Mouse (Mus musculus) embryonic facial prominence, embryonic 11.5 days (tissue): ENCODE results near the gene Sptan1. TPM values are rescaled to one million over a fixed set of nuclear protein-coding genes. Genes with fewer than 3 reads are reported as not detected.

Experiments used
- ATAC-seq: fragments of 200-750 bp; cut with Nextera tagmentation; replicated peaks from 2 replicates; pipeline ENCODE4 v1.8.0; 2017; ENCODE audit warnings: low read depth; ENCODE audit not compliant: insufficient number of reproducible peaks, low FRiP score, low TSS enrichment
- DNase-seq: peaks from one replicate; pipeline ENCODE4 v3.0.0-alpha.2; 2015; ENCODE audit warnings: low spot score
- H3K27ac ChIP-seq: fragments of 300-500 bp; sonication (generic); replicated peaks from 2 replicates; pipeline ENCODE4 v1.5.1; 2014; ENCODE audit warnings: mild to moderate bottlenecking, low read depth, low read length, control low read depth
- H3K27me3 ChIP-seq: fragments of 300-500 bp; sonication (generic); 2 replicates; pipeline ENCODE4 v1.6.1; 2014; ENCODE audit warnings: mild to moderate bottlenecking, low read length, moderate library complexity, mixed read lengths; ENCODE audit not compliant: control insufficient read depth, insufficient read depth
- H3K36me3 ChIP-seq: fragments of 300-500 bp; sonication (generic); replicated peaks from 2 replicates; pipeline ENCODE4 v1.6.1; 2014; ENCODE audit warnings: low read depth, mild to moderate bottlenecking, low read length, moderate library complexity, mixed read lengths; ENCODE audit not compliant: control insufficient read depth, insufficient read depth
- H3K4me1 ChIP-seq: fragments of 300-500 bp; sonication (generic); 2 replicates; pipeline ENCODE4 v1.6.1; 2014; ENCODE audit warnings: low read length, mixed read lengths; ENCODE audit not compliant: control insufficient read depth, insufficient read depth
- H3K4me2 ChIP-seq: fragments of 300-500 bp; sonication (generic); 2 replicates; pipeline ENCODE4 v1.6.1; 2014; ENCODE audit warnings: low read depth, mild to moderate bottlenecking, control low read depth, low read length, moderate library complexity
- H3K4me3 ChIP-seq: fragments of 300-500 bp; sonication (generic); 2 replicates; pipeline ENCODE4 v1.5.1; 2014; ENCODE audit warnings: low read depth, low read length, control low read depth
- H3K9ac ChIP-seq: fragments of 300-500 bp; sonication (generic); replicated peaks from 2 replicates; pipeline ENCODE4 v1.6.1; 2014; ENCODE audit warnings: mild to moderate bottlenecking, control low read depth, low read length
- H3K9me3 ChIP-seq: fragments of 300-500 bp; sonication (generic); replicated peaks from 2 replicates; pipeline ENCODE4 v1.6.1; 2016; ENCODE audit warnings: mild to moderate bottlenecking, low read length, inconsistent platforms, mixed read lengths; ENCODE audit not compliant: control insufficient read depth
- WGBS: fragments of 180-500 bp; shearing (Covaris S2); extraction: QIAGEN DNeasy Blood & Tissue Kit; methylation state at CpG from one replicate; pipeline ENCODE4 v1.1.7; 2014; 5-methylcytosine and 5-hydroxymethylcytosine counted together
- polyA plus RNA-seq: library from polyadenylated mRNA; unstranded; fragments of >200 nt; fragmentation: Nextera tagmentation; extraction: Ambion mirVana; gene quantifications from 2 replicates; pipeline ENCODE4 v1.2.1, GENCODE M21; 2014

The Sptan1 gene
- polyA plus RNA-seq, 1 experiment from 2014 or later, result 108 TPM

DNA sequence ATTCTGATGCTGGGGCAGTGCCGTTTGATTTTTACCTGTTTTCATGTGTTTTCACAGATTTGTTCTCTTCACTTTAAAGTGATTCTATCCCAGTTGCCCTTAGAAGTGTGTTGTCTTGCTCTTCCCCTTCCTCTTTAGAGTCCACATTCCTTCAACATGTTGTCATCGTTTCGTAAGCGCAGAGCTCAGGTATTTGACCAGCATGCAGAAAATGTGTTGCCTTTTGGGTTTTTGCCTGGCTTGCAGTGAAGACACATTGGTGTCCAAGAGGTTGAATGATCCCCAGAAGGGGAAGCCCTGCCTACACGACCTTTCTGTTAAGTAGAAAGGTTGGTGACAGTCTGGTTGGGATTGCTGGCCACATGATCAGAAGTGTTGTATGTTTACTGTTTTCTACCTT lies 3.3 kb downstream of the Sptan1 start:
- H3K27ac ChIP-seq, result no peak overlapping the region
- no peak overlapping the region for H3K9ac ChIP-seq
- no peak overlapping the region for H3K4me2 ChIP-seq
- H3K27me3 ChIP-seq, result no peaks in the 10 kb centered on the region
- ATAC-seq (no peak), DNase-seq (no peak)
- H3K9me3 ChIP-seq, result no peaks in the 10 kb centered on the region
- H3K4me1 ChIP-seq, result no peaks in the 10 kb centered on the region
- no peak overlapping the region for H3K4me3 ChIP-seq
- 75% methylated on average over 5 of the region's 5 CpGs for WGBS
- no peaks in the 10 kb centered on the region for H3K36me3 ChIP-seq

GRCm38 (mm10) chr2:29971838-29972635 lies 6.7 kb downstream of the Sptan1 start:
- no peak for ATAC-seq
- no peak overlapping the region for H3K4me2 ChIP-seq
- no peak overlapping the region for H3K27ac ChIP-seq
- 88% methylated on average over 9 of the region's 9 CpGs for WGBS
- no peak overlapping the region for H3K4me3 ChIP-seq
- no peaks in the 10 kb centered on the region for H3K27me3 ChIP-seq
- H3K4me1 ChIP-seq, result no peaks in the 10 kb centered on the region
- H3K9me3 ChIP-seq, result no peaks in the 10 kb centered on the region
- no peaks in the 10 kb centered on the region; the same call in 1 of the 2 replicates for H3K36me3 ChIP-seq
- DNase-seq, result no peak
- H3K9ac ChIP-seq, result no peak overlapping the region

GRCm38 (mm10) chr2:29973525-29973924 lies 8.2 kb downstream of the Sptan1 start:
- WGBS, result 9% methylated on average over 2 of the region's 2 CpGs
- H3K9ac ChIP-seq, result no peak overlapping the region
- H3K4me3 ChIP-seq, result no peak overlapping the region
- H3K27ac ChIP-seq, result no peak overlapping the region
- no peaks in the 10 kb centered on the region for H3K4me1 ChIP-seq
- ATAC-seq (no peak), DNase-seq (no peak)
- H3K4me2 ChIP-seq, result no peak overlapping the region
- H3K27me3 ChIP-seq, result no peaks in the 10 kb centered on the region
- no peaks in the 10 kb centered on the region for H3K9me3 ChIP-seq
- no peaks in the 10 kb centered on the region; the same call in 1 of the 2 replicates for H3K36me3 ChIP-seq

- Histone ChIP-seq H3K27me3 (no peaks in the 10 kb centered on the region), H3K4me2 (no peak overlapping the region), H3K4me3 (no peak overlapping the region), H3K36me3 (no peaks in the 10 kb centered on the region; the same call in none of the 2 replicates), H3K27ac (no peak overlapping the region), H3K9me3 (no peaks in the 10 kb centered on the region), H3K9ac (no peak overlapping the region), H3K4me1 (no peaks in the 10 kb centered on the region)
- peak; percentile 74 for DNase-seq
- ATAC-seq, result no peak
Measured at GRCm38 (mm10) chr2:29977307-29977706, 11.9 kb downstream of the Sptan1 start.

GRCm38 (mm10) chr2:29980661-29981060 lies 15.3 kb downstream of the Sptan1 start:
- no peak overlapping the region for H3K4me2 ChIP-seq
- no peaks in the 10 kb centered on the region for H3K27me3 ChIP-seq
- no peak overlapping the region for H3K4me3 ChIP-seq
- peaks cover 3% of the 10 kb centered on the region for H3K36me3 ChIP-seq
- no peaks in the 10 kb centered on the region for H3K4me1 ChIP-seq
- H3K27ac ChIP-seq, result no peak overlapping the region
- DNase-seq (no peak), ATAC-seq (no peak)
- no peaks in the 10 kb centered on the region for H3K9me3 ChIP-seq
- 88% methylated on average over 1 of the region's 1 CpGs for WGBS
- H3K9ac ChIP-seq, result no peak overlapping the region

DNA sequence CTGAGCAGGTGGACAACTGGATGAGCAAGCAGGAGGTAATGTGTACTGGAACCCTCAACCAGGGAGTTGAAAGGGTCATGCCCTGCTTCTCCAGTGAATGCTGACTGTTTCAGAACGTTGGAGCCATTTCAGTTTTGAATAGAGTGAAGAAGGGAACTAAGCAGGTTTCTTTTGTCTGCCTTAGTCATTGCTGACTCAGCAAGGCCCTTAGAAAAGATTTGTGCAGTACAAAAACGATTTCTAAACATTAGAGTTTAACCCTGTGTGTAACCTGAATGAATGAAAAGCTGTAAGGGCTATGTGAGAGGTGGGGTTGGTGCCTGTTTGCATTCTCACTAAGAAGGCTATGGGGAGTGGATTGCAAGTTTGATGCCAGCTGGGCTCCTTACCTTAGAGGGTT lies 26.6 kb downstream of the Sptan1 start:
- DNase-seq, result no peak
- no peak for ATAC-seq
- 67% methylated on average over 2 of the region's 2 CpGs for WGBS
- no peaks in the 10 kb centered on the region for H3K9me3 ChIP-seq
- H3K4me3 ChIP-seq, result no peak overlapping the region
- no peak overlapping the region for H3K9ac ChIP-seq
- H3K36me3 ChIP-seq, result peaks cover 32% of the 10 kb centered on the region
- no peak overlapping the region for H3K27ac ChIP-seq
- H3K4me1 ChIP-seq, result no peaks in the 10 kb centered on the region
- H3K27me3 ChIP-seq, result no peaks in the 10 kb centered on the region
- H3K4me2 ChIP-seq, result no peak overlapping the region

- no peak overlapping the region for H3K9ac ChIP-seq
- WGBS, result 76% methylated on average over 1 of the region's 1 CpGs
- no peaks in the 10 kb centered on the region for H3K4me1 ChIP-seq
- H3K27me3 ChIP-seq, result no peaks in the 10 kb centered on the region
- ATAC-seq (no peak), DNase-seq (no peak)
- no peak overlapping the region for H3K4me2 ChIP-seq
- no peaks in the 10 kb centered on the region for H3K9me3 ChIP-seq
- no peak overlapping the region for H3K27ac ChIP-seq
- H3K36me3 ChIP-seq, result peaks cover 25% of the 10 kb centered on the region
- H3K4me3 ChIP-seq, result no peak overlapping the region
Measured at GRCm38 (mm10) chr2:30009101-30009500, 43.7 kb downstream of the Sptan1 start.

GRCm38 (mm10) chr2:30010840-30011281 lies 45.5 kb downstream of the Sptan1 start:
- Histone ChIP-seq H3K4me3 (no peak overlapping the region), H3K9me3 (no peaks in the 10 kb centered on the region), H3K27me3 (no peaks in the 10 kb centered on the region), H3K36me3 (peaks cover 36% of the 10 kb centered on the region), H3K27ac (no peak overlapping the region), H3K4me2 (no peak overlapping the region), H3K9ac (no peak overlapping the region), H3K4me1 (no peaks in the 10 kb centered on the region)
- no peak for DNase-seq
- 90% methylated on average over 8 of the region's 8 CpGs for WGBS
- no peak for ATAC-seq
